Mouse (Mus musculus) ovary, adult 2 months (tissue): ENCODE data around the gene Nthl1. TPM values are rescaled to one million over a fixed set of nuclear protein-coding genes. Genes with fewer than 3 reads are reported as not detected.

ENCODE experiments used
- polyA plus RNA-seq: library from polyadenylated mRNA; depleted of rRNA; stranded (reverse); fragments of >200 nt; gene quantifications from 2 replicates; pipeline ENCODE4 v1.2.3, GENCODE M21; 2012; rRNA removed

The Nthl1 gene
- polyA plus RNA-seq: 33.4 and 40.4 TPM in 2 replicates

DNA sequence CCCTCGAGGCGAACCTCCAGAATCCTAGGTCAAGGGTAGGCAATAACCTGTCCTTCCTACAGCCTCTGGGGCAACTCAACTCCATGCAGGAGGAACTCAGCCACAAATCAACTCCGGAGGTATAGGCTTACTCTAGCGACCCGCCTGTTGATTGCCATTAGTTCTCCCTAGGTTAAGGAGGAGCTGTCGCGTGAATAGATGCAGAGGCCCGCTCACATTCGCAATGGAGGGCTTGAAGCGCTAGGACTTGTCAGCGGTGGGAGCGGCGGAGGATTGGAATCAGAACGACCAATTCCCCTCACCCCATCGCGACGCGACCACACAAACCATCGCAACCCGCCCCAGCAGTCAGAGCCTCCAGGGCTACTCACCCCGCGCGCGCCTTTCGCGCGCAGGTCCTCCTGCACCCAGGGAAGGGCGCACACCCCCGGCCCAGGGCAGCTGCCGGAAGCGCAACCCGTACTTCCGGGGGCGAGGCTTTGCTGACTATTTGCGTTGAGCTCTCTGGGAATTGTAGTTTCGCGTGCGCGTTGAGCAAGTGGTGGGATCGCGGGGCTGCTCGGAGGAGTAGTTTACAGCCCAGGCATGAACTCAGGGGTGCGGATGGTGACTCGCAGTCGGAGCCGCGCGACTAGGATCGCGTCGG is at the start of gene Nthl1, which contains the start of gene Tsc2:
TSS of gene Nthl1 (plus strand) at position 514 of the 646 bp plus-strand sequence.
TSS of gene Tsc2 (minus strand) at position 464 of the 646 bp plus-strand sequence.

GRCm38 (mm10) chr17:24650070-24650616 is 17.7 kb downstream of the Nthl1 start, which contains the start of gene Slc9a3r2:
Gene Slc9a3r2, minus strand, starts transcription at chr17:24650327.

DNA sequence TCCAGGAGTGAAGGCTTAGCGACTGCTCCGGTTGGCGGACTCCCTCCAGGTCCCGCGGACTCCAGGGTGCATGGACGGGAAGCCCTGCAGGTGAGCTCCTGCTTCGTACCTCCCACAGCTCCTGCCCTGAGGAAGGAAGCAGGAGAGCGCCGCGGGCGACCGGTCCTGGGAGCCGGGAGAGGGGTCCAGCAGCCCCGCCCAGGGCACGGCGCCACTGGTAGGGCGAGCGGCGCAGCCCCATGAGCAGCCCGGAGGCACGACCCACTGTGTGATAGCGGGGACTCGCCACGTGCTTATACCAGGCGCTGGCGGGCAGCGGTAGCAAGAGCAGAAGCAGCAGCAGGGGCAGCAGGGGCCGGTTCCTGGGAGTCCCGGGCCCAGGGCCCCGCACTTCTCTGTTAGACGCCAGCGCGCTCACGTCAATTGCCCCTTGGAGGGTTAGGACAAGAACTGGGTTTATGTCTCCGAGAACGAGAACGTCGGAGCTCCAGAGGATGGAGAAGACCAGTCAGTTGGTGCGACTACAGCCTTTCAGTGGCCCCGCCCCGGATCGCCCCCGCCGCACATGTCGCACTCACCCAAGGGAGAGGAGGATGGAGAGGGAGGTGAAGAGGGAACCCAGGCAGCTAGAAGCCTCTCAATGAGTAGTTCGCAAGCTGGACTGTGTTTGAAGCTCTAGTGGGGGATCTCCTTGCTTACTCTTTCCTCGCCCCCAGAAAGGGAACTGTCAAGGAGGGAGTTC is 25.7 kb downstream of the Nthl1 start, which contains the start of gene Npw:
TSS of gene Npw (minus strand) at position 441 of the 742 bp plus-strand sequence.

DNA sequence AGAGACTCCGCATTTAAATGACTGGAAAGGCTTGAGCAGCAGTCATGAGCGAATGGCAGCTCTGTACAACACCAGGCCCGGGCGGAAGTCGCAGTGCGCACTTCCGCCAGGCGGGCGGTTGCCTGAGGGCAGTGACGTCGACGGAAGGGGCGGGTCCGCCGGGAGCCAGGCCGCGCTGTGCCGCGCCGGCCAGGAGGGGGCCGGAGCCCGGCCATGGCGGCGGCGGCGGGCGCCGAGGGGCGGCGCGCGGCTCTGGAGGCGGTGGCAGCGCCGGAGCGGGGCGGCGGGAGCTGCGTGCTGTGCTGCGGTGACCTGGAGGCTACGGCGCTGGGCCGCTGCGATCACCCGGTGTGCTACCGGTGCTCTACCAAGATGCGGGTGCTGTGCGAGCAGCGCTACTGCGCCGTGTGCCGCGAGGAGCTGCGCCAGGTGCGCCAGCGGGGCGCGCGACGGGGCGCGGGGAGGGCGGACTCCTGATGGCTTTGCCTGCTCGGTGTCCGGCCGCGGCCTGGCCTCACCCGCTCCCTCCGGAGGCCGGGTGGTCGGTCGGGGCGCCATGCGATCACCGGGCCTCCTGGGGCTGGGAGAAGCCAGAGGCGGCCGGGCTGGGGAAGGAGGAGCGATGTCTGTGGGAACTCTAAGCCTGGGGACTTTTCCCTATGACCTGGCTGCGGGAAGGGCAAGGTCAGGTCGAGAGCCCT is 37.2 kb downstream of the Nthl1 start, which contains the start of gene Zfp598:
TSS of gene Zfp598 (plus strand) at position 143 of the 701 bp plus-strand sequence.

Other genes with a start within 250 kb of the Nthl1 start
- 153 and 155 TPM in 2 replicates for gene Rnps1, start 218.1 kb upstream of the Nthl1 start, polyA plus RNA-seq
- 124 and 139 TPM in 2 replicates for gene Eci1, start 206.0 kb upstream of the Nthl1 start, polyA plus RNA-seq
- 7.9 and 13.4 TPM in 2 replicates for gene Dnase1l2, start 189.6 kb upstream of the Nthl1 start, polyA plus RNA-seq
- gene E4f1, start 162.4 kb upstream of the Nthl1 start, polyA plus RNA-seq: 146 and 150 TPM in 2 replicates
- 123 and 142 TPM in 2 replicates for gene Pgp, start 162.3 kb upstream of the Nthl1 start, polyA plus RNA-seq
- gene Bricd5, start 158.8 kb upstream of the Nthl1 start, polyA plus RNA-seq: 0.92 and 1.0 TPM in 2 replicates
- 40.6 and 58.0 TPM in 2 replicates for gene Mlst8, start 153.6 kb upstream of the Nthl1 start, polyA plus RNA-seq
- gene Caskin1, start 144.1 kb upstream of the Nthl1 start, polyA plus RNA-seq: 49.0 and 53.5 TPM in 2 replicates
- gene Traf7, start 104.7 kb upstream of the Nthl1 start, polyA plus RNA-seq: 253 and 318 TPM in 2 replicates
- gene Rab26, start 98.5 kb upstream of the Nthl1 start, polyA plus RNA-seq: 0.71 and 1.4 TPM in 2 replicates
- 158 and 173 TPM in 2 replicates for gene Pkd1, start 82.8 kb upstream of the Nthl1 start, polyA plus RNA-seq
- 200 and 211 TPM in 2 replicates for gene Tsc2, start 50 bp upstream of the Nthl1 start, polyA plus RNA-seq
- gene Slc9a3r2, start 17.6 kb downstream of the Nthl1 start, polyA plus RNA-seq: 154 and 188 TPM in 2 replicates
- 0.40 and 0.53 TPM in 2 replicates for gene Npw, start 25.8 kb downstream of the Nthl1 start, polyA plus RNA-seq
- 118 and 131 TPM in 2 replicates for gene Zfp598, start 37.0 kb downstream of the Nthl1 start, polyA plus RNA-seq
- 1.6 and 1.7 TPM in 2 replicates for gene Syngr3, start 57.3 kb downstream of the Nthl1 start, polyA plus RNA-seq
- 40.5 and 66.7 TPM in 2 replicates for gene Gfer, start 63.5 kb downstream of the Nthl1 start, polyA plus RNA-seq
- 19.1 and 19.6 TPM in 2 replicates for gene Noxo1, start 63.6 kb downstream of the Nthl1 start, polyA plus RNA-seq
- gene Tbl3, start 75.0 kb downstream of the Nthl1 start, polyA plus RNA-seq: 105 and 112 TPM in 2 replicates
- 0.34 and 1.4 TPM in 2 replicates for gene Rnf151, start 85.4 kb downstream of the Nthl1 start, polyA plus RNA-seq
- 4,445 and 4,526 TPM in 2 replicates for gene Rps2, start 85.4 kb downstream of the Nthl1 start, polyA plus RNA-seq
- gene Ndufb10, start 91.8 kb downstream of the Nthl1 start, polyA plus RNA-seq: 198 and 335 TPM in 2 replicates
- not detected in 2 replicates for gene Rpl3l, start 95.1 kb downstream of the Nthl1 start, polyA plus RNA-seq
- gene Msrb1, start 104.0 kb downstream of the Nthl1 start, polyA plus RNA-seq: 42.7 and 55.4 TPM in 2 replicates
- 8.5 and 15.0 TPM in 2 replicates for gene Hs3st6, start 120.3 kb downstream of the Nthl1 start, polyA plus RNA-seq
- not detected in 2 replicates for gene Meiob, start 171.6 kb downstream of the Nthl1 start, polyA plus RNA-seq
- gene Hagh, start 207.5 kb downstream of the Nthl1 start, polyA plus RNA-seq: 105 and 136 TPM in 2 replicates
- 16.7 and 17.3 TPM in 2 replicates for gene Fahd1, start 217.7 kb downstream of the Nthl1 start, polyA plus RNA-seq
- 10.1 and 12.4 TPM in 2 replicates for gene Igfals, start 233.3 kb downstream of the Nthl1 start, polyA plus RNA-seq